Mouse (Mus musculus): ENCODE data around the gene Prdm10.

DNA sequence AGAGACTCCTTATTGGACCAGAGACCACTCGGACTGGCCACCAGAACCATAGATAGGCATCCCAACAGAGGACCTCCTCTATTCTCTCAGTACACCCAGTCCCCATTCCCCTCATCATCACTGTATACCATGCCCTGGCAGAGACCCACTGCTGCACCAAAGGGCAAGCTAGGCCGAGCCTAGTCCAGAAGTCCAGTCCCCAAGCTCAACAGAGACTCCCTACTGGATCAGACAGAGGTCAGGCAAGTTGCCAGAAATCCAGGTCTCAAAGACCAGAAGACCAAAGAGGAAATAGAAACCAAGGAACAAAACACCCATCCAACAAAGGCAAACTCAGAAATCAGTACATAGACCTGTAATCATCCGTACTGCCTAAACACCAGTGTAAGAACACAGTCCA, 91.4 kb downstream of the Prdm10 start:
- no peak for TF ChIP-seq CTCF (IDR thresholded peaks at IDR 0.05; ENCODE audit: low read depth)
- no peak for TF ChIP-seq EP300 (optimal IDR thresholded peaks at IDR 0.05)
